Mouse (Mus musculus) megakaryocyte, adult 5-6 weeks (primary cell): ENCODE measurements around the gene Kcnh2. TPM values are rescaled to one million over a fixed set of nuclear protein-coding genes. Genes with fewer than 3 reads are reported as not detected.

Experiments
- total RNA-seq, 2 experiments: library from RNA; stranded (forward) in 1 of 2; stranded (reverse) in 1 of 2; fragments of 153-499, 151-499 nt in 1 of 2; fragments of 221-1000, 200-1000 nt in 1 of 2; gene quantifications; 2 replicates each; pipeline versions ENCODE4 v1.2.3 to v1.2.4; 2015 to 2017

Kcnh2 gene
- total RNA-seq, 2 experiments from 2014 or later, result not detected

Other genes starting within 250 kb of the Kcnh2 start
- gene Nupl2, start 186.6 kb downstream of the Kcnh2 start, total RNA-seq (2015), result 3.9 and 7.7 TPM in 2 replicates
- 4.4 and 4.5 TPM in 2 replicates for gene Nupl2, start 186.6 kb downstream of the Kcnh2 start, total RNA-seq (2017)
- gene Nos3, start 13.2 kb upstream of the Kcnh2 start, total RNA-seq (2015), result 0.05 and 0.25 TPM in 2 replicates
- gene Nos3, start 13.2 kb upstream of the Kcnh2 start, total RNA-seq (2017), result 0.16 and 0.29 TPM in 2 replicates
- gene Atg9b, start 40.5 kb upstream of the Kcnh2 start, total RNA-seq (2015), result 0.33 and 0.50 TPM in 2 replicates
- gene Atg9b, start 40.5 kb upstream of the Kcnh2 start, total RNA-seq (2017), result 2.2 and 2.7 TPM in 2 replicates
- gene Abcb8, start 42.1 kb upstream of the Kcnh2 start, total RNA-seq (2015), result 9.3 and 13.9 TPM in 2 replicates
- gene Abcb8, start 42.1 kb upstream of the Kcnh2 start, total RNA-seq (2017), result 3.3 and 5.6 TPM in 2 replicates
- not detected in 2 replicates for gene Asic3, start 61.8 kb upstream of the Kcnh2 start, total RNA-seq (2015)
- gene Asic3, start 61.8 kb upstream of the Kcnh2 start, total RNA-seq (2017), result not detected in 2 replicates
- 18.2 and 27.5 TPM in 2 replicates for gene Cdk5, start 71.9 kb upstream of the Kcnh2 start, total RNA-seq (2015)
- gene Cdk5, start 71.9 kb upstream of the Kcnh2 start, total RNA-seq (2017), result 16.9 and 18.2 TPM in 2 replicates
- gene Slc4a2, start 72.2 kb upstream of the Kcnh2 start, total RNA-seq (2015), result 17.2 and 19.9 TPM in 2 replicates
- 34.2 and 40.0 TPM in 2 replicates for gene Slc4a2, start 72.2 kb upstream of the Kcnh2 start, total RNA-seq (2017)
- 33.4 and 42.2 TPM in 2 replicates for gene Fastk, start 93.7 kb upstream of the Kcnh2 start, total RNA-seq (2015)
- 21.7 and 22.3 TPM in 2 replicates for gene Fastk, start 93.7 kb upstream of the Kcnh2 start, total RNA-seq (2017)
- gene Tmub1, start 96.2 kb upstream of the Kcnh2 start, total RNA-seq (2015), result 11.3 and 13.4 TPM in 2 replicates
- 11.7 and 20.9 TPM in 2 replicates for gene Tmub1, start 96.2 kb upstream of the Kcnh2 start, total RNA-seq (2017)
- 12.1 and 14.2 TPM in 2 replicates for gene Agap3, start 100.6 kb upstream of the Kcnh2 start, total RNA-seq (2015)
- 19.7 and 23.9 TPM in 2 replicates for gene Agap3, start 100.6 kb upstream of the Kcnh2 start, total RNA-seq (2017)
- gene Gbx1, start 175.6 kb upstream of the Kcnh2 start, total RNA-seq (2015), result not detected in 2 replicates
- gene Gbx1, start 175.6 kb upstream of the Kcnh2 start, total RNA-seq (2017), result not detected in 2 replicates
- gene Asb10, start 189.4 kb upstream of the Kcnh2 start, total RNA-seq (2015), result not detected in 2 replicates
- gene Asb10, start 189.4 kb upstream of the Kcnh2 start, total RNA-seq (2017), result not detected in 2 replicates
- not detected in 2 replicates for gene 4931409K22Rik, start 205.2 kb upstream of the Kcnh2 start, total RNA-seq (2015)
- not detected in 2 replicates for gene 4931409K22Rik, start 205.2 kb upstream of the Kcnh2 start, total RNA-seq (2017)
- gene Abcf2, start 225.9 kb upstream of the Kcnh2 start, total RNA-seq (2015), result 18.1 and 24.0 TPM in 2 replicates
- 53.7 and 54.5 TPM in 2 replicates for gene Abcf2, start 225.9 kb upstream of the Kcnh2 start, total RNA-seq (2017)
- 5.0 and 5.1 TPM in 2 replicates for gene Chpf2, start 235.1 kb upstream of the Kcnh2 start, total RNA-seq (2015)
- gene Chpf2, start 235.1 kb upstream of the Kcnh2 start, total RNA-seq (2017), result 11.3 and 13.5 TPM in 2 replicates